Mouse (Mus musculus): ENCODE data around the gene Ephb1. TPM values are rescaled to one million over a fixed set of nuclear protein-coding genes. Genes with fewer than 3 reads are reported as not detected.

Gene Ephb1
- polyA plus RNA-seq, 3 experiments from 2014 or later: not detected

DNA sequence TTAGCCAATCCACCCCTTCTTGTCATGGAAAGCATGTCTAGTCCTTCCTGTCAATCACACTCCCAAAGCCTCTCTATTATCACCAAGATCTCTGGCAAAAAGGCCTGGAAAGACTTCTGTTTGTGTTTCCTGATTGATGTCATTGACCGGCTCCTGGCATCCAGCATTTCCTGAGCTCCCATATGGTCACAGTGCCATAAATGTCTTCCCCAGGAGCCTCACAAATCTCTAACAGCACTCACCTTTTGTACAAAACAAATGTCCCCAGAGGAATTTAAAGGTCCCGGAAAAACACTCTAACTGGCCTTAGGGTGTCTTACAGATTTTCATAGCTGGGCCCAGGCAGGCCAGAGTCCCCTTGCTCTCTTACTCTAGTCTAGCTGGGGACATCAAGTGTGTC lies 112.9 kb downstream of the Ephb1 start:
- ATAC-seq: no peak

DNA sequence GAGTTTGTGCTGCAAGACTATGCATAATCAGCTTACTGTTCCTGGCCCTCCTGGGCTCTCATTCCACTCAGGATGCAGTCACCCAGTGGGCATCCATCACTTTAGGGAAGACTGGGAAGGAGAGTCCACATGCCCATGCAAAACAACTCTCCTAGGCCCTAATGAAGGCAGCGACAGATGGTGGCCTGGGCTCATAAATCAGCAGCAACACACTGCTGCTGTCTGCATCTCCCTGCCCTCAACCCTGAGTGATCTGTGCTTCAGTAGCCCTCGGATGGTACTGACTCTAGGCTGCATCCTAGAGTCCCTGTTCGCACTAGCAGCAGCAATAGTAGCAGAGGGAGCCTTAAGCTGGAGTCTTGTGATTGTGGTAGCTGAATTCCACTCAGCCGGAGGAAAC lies 114.3 kb downstream of the Ephb1 start:
- ATAC-seq: no peak

DNA sequence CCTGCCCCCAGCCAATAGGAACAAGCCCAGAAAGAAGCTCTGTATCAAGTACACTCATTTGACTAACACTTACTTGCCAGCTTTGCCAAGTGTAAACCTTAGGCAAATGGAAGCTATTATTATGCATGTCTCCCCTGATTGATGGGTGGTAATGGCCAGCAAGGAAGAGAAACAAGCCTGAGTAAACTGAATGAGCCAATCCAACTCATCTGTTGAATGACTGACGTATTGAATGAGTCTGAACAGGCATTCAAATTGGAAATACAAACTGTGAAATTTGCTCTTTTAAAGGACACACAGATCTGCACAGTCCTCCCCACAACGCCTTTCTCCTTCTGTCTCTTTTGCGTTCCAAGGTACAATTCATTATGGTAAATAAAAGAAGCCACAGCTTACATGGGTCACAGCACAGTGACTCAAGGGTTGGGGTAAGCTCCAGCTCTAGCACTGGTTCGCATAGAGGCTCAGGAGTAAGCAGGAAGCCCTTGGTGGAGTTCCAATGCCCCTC lies 119.0 kb downstream of the Ephb1 start:
- no peak for ATAC-seq

DNA sequence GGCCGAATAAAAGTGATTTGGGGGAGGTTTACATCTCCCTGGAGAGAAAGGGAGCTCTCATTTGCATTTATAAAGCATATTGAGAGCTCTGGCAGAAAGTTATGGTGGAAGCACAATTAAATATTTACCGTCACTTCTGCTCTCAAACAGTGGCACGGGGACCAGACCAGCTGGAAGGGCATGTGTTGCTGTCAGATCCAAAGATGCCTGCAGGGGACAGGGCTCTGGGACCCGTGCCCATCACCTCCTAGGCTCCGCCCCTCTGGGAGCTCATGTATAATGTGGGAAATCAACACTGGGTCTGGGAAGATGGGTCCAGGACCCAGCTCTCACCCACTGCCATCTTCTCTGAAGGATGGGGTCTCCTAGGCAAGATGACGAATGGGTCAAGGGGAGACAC lies 123.2 kb downstream of the Ephb1 start:
- no peak for ATAC-seq

DNA sequence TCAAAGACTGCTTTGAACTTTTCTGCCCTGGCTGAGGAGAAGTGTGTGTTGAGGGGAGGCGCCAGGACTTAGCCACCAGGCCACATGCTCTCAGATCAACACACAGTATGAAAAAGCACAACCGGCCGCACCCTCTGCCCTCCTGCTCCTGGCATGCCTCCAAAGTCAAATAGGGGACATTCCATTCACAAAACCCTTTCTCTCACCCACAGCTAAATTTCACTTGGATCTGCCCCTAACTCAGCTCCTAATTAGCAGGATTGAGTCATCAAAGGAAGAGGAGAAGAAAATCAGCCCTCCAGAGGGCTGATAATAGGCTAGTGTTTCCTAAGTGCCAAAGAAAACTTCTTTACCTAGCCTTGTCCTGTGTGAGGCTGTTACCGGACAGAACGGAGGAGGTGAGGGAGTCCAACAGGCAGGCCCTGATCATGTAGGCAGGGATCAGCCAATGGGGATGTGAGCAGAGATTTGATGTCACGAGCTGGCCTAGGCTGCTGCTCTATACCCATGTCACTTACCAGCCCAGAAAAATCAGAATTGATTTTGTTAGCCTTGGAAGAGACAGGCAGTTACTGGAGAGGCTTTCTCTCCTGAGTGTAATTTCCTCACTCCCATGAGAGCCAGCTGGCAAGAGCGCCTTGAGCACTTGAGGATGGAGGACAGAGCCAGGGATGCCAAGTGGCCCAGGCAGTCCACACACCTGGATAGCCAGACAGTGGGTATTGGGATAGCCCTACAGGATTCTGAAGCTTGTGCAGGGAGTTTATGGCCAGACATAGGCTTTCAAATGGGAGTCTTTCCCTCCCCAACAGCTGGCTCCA lies 137.5 kb downstream of the Ephb1 start:
- no peak for ATAC-seq

DNA sequence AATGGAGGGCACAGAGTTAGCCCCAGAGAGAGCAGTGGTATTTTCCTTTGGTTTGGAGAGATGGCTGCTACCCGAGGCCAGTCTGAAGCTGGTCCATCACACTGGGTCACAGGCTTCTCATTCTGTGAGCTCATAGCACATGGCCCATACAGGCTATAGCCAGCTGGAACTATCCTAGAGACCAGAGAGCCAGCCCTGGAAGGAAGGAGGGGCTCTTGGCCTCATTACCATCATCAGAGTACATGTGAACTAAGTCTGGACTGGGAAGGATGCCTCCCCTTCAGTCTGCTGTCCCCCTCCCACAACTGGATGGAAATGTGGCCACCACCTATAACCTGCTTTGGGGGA lies 142.5 kb downstream of the Ephb1 start:
- no peak for ATAC-seq

DNA sequence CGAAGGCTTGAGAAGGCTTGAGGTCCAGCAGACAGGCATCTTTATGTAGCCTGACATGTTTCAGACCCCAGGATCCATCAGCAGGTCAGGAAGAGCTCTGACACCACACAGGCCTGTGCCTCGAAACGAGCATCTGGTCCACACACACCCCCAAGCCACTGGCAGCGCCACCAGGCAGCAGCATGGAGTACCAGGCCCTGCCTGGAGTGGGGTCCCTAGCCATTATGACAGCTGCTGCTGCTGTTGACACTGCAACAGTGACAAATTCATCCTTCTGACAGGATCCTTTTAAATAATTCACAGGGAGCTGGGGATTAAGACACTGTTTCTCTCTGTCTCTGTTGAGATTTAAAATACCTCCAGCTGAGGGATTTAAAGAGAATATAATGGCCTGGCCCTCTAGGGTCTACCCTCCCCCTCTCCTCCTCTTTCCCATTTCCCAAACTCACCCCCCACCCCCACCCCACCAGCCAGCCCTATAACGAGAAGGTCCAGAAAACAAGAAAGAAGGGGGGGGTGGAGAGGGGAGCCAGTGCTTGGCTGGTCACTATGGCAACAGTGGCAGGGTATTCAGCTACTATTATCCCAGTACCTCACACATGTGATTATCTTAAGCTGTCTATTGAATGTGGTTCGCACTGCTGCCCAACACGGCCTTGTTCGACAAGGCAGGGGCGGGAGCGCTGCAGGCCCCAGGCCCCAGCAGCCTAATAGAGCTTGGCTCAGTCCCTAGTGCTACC lies 143.0 kb downstream of the Ephb1 start:
- no peak for ATAC-seq

DNA sequence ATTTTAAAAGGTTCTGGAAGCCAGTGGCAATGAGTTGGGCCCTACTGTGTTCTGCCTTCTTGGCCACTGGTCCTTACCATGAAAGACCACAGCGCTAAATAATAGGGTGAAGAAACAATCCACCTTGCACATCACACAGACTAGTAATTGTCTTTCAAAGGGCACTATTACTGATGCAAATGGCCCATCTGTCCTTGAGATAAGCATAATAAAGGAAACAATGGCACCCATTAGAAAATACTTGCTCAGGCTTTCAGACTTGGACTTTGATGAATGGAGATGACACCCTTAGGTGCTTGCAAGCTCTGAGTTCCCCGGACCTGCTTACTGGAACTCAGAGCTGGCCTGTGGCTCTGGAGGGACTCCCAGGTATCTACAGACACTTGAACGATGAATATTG lies 149.0 kb downstream of the Ephb1 start:
- ATAC-seq: no peak

DNA sequence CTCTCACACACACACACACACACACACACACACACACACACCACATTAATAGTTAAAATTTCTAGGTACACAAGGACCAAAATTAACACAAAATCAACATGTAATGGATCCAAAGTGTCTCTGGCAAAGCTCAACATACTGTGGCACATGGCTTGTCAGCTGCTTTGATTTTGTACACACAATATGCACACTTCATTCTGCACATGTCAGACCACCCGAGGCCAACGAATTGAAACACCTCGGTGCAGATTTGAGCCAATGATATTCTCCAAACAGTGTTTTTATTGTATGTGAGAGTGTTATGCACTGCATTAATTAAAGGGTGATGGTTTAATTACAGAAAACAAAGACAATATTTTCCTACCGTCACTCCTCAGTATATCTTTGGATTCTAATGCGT lies 152.6 kb downstream of the Ephb1 start:
- no peak for ATAC-seq

DNA sequence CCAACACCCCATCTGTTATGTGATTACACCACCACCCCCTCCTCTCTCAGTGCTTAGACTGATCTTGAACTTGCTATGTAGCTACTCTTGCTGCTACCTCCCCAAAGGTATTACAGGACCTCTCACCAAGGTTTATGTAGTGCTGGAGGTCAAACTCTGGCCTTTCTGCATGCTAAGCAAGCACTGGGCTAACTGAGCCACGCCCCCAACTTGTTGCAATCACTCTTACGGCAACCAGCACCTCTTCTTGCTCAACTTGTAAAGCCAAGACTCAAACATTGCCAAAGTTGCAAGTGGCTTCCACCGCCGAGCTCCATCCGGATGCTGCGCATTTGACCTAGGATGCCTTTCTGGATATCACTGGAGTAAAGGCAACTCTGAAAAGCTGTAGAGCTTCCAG lies 157.6 kb downstream of the Ephb1 start:
- ATAC-seq: no peak

DNA sequence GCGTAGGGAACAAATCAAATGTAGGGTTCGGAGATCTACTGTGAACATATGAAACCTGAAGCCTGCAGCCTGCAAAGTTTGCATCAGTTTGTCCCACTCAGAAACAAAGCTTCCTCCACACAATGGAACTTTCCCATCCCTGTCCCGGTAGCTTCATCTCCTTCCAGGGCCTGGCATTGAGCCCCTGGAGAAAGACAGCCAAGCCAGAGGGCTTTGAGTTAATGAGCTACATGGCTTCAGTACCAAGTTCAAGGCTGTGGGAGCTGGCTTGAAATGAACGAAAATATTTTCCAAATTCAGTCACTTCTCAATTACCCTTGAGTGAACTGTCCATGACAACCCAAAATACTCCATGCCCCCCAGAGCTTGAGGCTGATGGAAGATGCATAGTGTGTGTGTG lies 160.4 kb downstream of the Ephb1 start:
- ATAC-seq: no peak

DNA sequence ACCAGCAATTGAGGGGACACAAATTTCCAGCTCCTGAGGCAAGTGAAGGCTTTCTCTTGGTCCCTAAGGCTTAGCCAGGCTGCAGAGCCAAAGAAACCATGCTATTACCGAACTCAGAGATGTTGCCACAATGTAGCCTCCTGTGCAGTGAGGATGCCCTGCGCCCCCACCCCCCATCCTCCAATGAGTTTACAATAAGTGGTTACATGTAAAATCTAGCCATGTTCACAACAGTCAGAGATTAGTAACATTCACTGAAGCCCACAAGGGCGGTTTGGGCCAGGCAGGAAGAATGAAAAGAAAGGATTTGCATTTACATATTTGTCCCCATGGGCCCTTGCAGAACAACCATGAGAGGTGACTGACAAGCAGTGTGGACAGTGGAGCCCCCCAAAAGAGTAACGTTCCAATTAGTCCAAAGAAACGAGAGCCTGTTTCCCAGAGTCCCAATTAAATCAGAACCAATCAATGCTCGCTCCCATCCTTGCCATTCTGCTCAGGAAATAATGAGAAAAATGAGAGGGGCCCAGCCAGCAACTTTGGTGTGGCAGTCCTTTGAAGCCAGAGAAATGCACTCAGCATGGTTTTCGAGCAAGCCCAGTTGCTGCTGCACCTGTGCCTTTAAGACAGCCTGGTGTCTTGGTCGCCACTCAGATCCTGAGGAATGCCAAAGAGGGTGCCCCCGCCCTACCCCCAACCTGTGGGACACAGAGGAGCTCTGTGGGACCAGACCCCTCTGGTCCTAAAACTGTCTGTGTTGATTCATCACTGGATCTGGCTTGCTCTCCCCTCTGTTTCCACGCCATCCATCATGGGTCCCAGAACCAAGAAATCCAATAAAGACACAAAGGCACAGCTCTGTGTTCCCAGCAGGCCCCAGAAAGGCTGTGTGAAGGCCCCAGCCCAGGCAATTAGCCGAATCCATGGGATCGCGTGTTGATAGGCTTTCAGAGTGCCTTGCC lies 161.5 kb downstream of the Ephb1 start:
- no peak for ATAC-seq

DNA sequence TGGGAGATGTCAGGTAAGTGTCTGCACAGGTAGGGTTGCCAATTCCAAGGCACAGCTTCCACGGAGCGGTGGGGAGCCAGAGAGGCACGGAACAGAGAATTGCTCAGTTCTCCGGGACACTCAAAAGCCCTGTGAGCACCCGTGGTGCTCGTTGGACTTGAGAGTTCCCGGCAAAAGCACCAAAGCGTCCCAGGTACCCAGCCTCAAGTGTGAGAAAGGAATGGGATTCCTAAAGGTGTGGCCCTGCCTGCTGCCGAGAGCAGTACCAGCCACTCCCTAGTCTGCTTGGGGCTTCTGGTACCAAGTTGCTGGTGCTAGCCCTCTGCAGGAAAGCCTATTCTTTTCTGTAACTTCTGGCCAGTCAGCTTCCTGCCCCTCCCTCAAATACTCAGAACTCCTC lies 164.4 kb downstream of the Ephb1 start:
- ATAC-seq: no peak

DNA sequence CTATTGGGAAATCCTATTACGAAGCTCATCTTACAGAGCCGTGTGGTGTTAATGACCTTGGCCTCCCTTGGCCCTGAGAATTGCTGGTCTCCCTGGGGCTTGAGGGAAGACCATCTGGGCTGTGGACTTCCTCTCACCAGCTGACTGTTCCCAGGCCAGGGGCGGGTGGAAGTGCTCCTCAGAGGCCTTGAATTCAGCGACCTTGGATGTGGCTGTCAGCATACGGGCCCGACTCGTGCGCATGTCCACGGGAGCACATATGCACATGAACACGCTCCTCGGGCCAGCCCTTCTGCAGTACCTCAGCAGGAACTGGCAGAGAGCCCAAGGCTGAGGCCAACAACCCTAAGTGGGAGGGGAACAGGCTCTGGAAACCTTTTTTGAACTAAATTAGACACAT lies 165.1 kb downstream of the Ephb1 start:
- ATAC-seq: no peak

DNA sequence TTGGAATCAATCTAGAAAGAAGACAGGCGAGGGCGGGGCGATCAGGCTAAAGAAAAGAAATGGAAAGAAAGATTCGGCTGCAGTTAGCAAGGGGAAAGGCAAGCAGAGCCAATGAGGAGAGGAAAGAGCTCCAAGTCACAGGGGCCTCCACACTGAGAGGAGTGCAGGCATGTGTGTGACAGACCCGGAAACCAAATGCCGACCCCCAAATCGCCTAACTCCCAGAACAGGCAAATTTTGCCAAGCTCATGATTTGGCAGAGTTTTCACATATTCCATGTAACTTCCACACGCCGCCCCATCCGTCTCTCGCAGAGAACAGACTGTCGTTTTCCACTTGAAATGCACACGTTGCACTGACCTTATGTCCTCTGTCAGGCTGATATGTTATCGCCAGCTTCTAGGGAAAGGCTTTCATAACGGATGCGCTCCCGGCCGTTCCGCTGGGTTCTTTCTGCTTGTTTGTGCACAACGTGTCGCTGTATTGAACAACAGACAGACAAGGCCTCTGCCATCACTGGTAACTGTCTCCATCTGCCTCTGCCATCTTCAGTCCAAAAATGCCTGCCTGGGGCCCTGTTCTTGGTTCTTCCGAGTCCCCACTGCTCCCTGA lies 170.7 kb downstream of the Ephb1 start:
- ATAC-seq: no peak

DNA sequence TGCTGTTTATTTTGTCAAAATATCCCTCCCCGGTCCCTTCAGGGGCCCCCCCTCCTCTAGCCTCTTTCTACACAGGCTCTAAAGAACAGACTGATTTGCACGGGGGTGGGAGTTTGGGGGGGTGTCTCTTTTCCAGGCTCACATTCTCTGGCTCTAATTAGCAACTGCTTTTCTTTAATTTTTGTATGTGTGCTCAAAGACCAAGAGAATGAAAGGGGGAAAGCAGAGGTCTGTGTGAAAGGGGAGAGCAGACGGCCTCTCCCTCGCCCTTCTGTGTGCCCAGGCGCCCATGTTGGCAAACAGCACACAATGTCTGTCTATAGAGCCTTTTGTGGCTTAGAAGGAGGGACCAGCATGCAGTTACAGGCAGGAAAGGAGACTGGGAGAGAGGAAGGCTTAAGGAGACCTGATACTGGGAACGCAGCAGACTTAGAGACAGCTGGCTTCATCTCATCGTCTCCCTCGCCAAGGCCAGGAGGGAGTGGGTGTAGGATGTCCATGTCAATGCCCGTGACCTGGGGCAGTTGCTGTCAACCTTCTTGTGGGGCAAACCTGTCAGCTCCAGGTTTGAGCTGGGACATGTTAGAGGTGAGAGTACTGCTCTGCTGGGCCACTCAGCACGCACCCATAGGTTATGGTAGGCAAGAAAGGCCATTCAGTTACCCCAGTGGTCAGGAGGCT lies 172.5 kb downstream of the Ephb1 start:
- no peak for ATAC-seq

DNA sequence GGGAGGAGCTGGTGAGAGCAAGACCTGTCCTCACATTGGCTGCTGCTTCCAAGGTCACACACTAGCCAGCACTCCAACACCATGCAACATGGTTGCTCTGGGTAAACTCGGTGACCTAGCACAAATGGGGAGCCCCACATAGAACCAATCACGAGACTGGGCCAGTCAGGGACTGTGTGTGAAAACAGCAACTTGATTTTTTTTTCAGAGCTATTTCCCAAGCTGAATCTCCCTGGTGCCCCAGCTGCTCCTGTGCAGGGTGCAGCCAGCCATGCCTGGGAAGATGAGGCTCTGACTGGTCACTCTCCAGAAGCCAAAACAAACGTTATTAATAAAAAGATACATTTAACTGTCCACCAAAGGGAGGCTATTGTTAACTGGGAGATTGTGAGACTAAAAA lies 173.2 kb downstream of the Ephb1 start:
- ATAC-seq: no peak

DNA sequence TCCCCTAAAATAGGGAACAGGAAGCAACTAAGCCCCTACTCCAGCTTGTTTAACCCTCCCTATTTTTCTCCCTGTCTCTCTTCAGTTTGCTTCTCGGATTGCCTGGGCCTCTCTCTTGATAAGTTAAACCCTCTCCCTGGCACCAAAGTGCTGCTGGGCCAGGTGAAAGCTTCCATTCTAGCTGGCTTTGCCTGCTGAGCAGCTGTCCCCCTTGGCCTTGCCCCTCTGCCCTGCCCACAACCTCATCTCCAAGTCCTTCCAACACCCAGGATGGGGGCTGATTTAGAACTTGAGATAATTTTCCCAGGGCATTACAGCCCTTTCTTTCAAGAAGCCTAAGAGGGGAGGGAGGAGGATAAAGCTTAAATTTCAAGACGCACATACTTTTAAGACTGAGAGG lies 174.0 kb downstream of the Ephb1 start:
- no peak for ATAC-seq

DNA sequence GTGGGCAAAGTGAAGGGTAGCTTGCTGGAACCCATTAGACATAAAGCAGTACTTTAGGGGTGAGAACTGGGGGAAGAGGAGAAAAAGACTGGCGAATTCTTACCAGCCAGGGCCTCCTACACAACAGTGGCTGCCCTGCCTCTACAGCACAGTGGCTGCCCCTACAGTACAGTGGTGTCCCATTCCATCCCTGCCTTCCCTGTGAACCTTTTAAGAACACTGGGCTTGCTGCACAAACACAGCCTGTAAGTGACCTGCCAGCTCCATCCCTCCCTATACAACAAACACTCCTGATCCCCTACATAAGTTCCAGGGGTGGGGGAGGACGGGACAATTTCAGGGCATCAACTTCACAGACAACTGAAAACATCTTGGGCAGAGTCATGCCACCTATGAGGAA lies 174.4 kb downstream of the Ephb1 start:
- ATAC-seq: no peak

DNA sequence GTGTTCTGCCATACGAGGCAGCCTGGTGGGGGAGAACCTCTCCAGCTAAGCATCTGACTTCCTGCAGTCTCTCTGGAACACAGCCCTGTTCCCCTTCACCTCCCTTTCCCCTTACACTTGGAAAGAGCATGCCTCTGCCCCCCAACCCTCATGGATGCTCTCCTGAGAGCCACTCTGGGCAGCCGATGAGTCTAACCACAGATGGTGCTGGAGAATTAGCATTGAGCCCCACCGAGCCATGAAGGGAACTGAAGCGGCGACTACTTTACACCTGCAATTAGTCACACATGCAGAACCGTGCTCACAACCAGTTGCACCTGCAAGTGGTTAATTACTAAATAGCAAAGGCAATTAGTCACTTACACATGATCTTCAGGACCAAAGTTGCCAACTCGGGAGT lies 184.8 kb downstream of the Ephb1 start:
- ATAC-seq: no peak

DNA sequence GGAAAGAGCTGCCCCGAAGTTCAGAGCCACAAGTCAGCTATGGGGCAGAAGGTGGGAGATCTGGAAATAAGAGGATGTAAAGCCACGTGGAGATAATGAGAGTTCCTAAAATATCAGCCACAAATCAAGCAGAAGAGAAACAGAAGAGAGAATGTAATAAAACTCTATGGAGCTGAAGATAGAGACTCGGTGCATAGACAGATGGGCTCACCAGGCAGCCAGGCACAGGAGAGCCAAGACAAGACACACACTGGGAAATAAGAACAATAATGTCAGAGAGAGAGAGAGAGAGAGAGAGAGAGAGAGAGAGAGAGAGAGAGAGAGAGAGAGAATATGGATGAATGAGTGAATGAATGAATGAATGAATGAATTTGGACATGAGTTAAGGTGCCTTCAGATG lies 198.6 kb downstream of the Ephb1 start:
- ATAC-seq: no peak

DNA sequence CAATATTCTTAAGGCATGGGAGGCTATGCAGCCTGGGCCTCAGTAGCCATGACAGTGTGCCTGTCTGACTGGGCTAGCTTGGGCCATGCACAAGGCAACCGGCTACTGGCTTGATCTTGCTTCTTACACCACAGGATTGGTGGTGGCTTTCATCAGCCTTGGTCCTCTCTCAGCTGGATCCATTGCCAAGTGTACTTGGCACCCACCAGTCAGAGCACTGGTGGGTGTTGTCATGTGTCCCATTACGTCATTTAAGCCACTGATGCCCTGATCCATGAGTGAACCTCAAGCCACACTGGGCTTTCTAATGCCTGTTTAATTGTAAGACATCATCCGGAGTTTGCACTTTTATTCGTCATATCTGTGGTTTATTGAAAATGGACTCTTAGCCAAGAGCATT lies 215.3 kb downstream of the Ephb1 start:
- no peak for ATAC-seq
